Mouse (Mus musculus) spleen, adult 2 months (tissue): ENCODE data around the gene Ric1.

ENCODE experiments used
- CTCF ChIP-seq: fragments of 200-500 bp; IDR thresholded peaks from 2 replicates; pipeline ENCODE4 v1.5.1; 2011; ENCODE audit warnings: mild to moderate bottlenecking, inconsistent platforms; ENCODE audit not compliant: insufficient read depth, insufficient read length, insufficient replicate concordance; ENCODE audit errors: extremely low read depth
- POLR2A ChIP-seq: fragments of 200-500 bp; IDR thresholded peaks from 2 replicates; pipeline ENCODE4 v1.6.1; 2011; ENCODE audit warnings: low read depth, low read length, inconsistent platforms

DNA sequence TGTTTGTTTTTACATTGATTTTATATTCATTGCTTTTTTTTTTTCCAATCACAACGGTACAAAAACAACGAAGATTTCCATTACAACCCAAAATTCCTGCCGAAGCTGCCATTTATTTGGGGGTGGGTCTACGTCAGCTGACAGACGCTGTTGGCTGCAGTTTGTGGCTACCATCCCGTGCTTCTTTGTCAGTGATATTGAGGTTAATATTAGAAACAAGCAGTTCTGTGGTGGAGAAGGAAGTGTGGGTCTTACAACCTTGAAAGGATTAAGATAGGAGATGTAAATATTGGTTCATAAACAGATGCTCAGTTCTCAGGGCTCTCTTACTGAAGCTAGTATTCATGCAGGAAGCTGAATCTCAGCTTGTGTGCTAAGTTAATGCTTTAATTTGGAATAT is 61.7 kb downstream of the Ric1 start:
- TF ChIP-seq POLR2A (no peak), CTCF (no peak)
